Mouse (Mus musculus) MEL-GATA-1-ER (cell line): Measurements from ENCODE around the gene Zfp691.
A peak's percentile ranks its signal among the peaks of the same experiment; 100 is the strongest.

Experiments used
- DNase-seq: peaks from one replicate; pipeline ENCODE4 v3.0.0-alpha.2; 2012; ENCODE audit warnings: low read depth; ENCODE audit errors: extremely low read depth

Gene Zfp691

DNA sequence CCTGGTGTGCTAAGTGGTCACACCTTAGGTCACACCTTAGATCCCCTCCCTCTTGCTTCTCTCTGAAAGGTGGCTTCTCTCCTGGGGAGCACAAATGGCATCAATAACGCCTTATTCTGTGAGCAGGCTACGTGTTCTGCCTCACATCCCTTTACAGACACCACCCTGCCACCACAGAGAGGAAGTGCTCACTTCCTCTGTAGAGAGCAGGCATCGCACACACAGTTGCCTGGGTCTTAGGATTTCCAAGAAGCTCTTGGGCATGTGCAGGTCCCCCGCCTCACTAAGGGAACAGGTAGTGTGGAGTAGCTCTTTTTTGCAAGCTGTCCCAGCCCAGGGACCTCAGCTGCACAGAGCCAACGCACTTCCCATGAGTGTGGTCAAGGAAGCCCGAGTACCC lies 46.8 kb downstream of the Zfp691 start:
- peak; percentile 80 for DNase-seq

DNA sequence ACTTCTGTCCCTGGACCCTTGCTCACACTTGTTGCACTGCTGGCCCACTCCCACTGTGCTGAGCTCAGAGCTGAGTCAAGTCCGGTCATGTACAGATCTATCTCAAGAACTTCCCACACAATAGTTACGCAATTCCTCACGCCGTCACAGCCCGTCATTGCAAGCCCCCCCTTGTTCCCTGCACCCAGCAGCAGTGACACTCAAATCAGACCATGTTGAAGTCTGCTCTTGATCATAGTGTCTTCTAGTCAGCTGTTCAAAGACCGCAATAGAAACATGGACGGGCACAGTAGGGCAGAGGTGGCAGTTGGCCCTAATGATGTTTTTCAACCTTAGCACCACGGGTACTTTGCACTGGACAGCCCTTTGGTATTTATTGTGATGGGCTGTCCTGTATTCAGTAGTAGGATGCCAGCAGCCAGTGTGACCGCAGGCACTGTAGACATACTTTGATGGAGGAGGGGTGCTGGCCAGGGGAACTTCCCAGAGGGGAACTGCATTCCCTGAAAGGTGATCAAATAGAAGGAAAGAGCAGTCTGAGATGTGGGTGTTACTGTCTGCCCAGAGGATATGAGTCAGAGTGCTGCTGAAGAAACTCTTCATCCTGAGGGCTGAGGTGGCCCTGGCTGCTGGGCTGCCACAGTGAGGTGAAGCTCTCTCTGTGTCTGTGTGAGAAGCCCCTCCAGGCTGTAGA lies 48.3 kb downstream of the Zfp691 start:
- DNase-seq, result no peak

DNA sequence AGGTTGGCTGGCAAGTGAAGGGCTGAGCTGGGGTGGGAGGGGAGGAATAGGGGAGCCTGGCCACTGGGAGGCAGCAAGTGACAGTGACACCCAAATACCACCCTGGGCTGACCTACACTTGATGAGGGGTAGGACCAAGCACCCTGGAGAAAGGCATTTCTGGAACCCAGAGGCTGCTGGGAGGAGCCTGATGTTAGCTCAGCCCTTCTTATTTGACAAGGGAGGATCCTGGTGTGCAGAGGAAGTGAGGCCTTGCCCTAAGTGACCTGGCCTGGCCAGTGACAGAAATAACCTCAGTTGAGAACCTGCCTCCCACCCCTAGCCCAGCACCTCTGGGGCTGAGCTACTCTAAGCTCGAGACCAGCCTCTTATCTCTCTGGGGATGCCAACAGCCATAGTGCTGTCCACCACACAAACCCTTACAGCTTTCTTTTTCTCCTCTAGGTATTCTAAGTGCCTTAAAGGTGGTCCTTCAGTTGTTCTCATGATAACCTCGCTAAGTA lies 49.2 kb downstream of the Zfp691 start:
- no peak for DNase-seq

DNA sequence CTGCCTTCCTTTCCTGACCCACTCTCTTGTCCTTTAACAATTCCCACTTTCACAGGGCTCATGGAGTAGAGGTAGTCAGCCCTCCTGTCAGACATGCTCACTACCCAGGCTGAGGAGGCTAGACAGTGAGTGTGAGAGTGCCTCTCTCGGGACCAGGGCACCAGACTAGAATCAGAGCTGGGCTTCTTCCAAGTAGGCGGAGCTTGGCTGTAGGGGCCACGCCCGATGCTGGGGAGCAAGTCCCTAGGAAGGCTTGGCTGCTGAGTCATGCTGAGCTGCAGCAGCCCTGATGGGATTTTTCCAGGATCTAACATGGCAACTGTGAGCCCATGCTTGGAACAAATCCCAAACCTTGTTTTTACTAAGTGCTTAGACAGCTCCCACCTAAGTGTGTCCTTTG lies 52.7 kb downstream of the Zfp691 start:
- no peak for DNase-seq

DNA sequence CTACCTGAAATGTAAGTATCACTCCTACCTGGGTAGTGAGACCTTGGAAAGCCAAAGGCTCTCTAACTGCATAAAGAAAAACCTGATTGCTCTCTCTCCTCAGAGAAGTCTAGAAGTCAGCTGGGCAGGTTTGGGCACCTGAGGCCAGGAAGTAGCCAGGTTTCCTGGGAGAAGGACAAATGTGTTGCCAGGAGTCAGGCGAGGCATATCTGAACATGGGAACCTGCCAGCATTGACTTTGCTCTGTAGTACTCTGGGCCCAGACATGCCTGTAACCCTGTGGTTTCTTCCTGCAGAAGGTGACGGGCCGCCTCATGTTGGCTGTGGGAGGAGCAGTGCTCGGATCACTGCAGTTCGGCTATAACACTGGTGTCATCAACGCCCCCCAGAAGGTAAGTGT lies 53.9 kb downstream of the Zfp691 start:
- no peak for DNase-seq
